Mouse (Mus musculus) brain, embryonic 14.5 days (tissue): Measurements from ENCODE around the gene Gm2a.

Source experiments
- CTCF ChIP-seq: fragments of 200-500 bp; IDR thresholded peaks from 2 replicates; pipeline ENCODE4 v1.5.1; 2012; ENCODE audit warnings: inconsistent platforms, mild to moderate bottlenecking, moderate library complexity, borderline replicate concordance; ENCODE audit not compliant: insufficient read depth, insufficient read length; ENCODE audit errors: extremely low read depth
- POLR2A ChIP-seq: fragments of 200-500 bp; IDR thresholded peaks from 2 replicates; pipeline ENCODE4 v1.6.1; 2012; ENCODE audit warnings: mild to moderate bottlenecking, inconsistent platforms, borderline replicate concordance; ENCODE audit not compliant: poor library complexity, insufficient read depth, insufficient read length, severe bottlenecking; ENCODE audit errors: extremely low read depth

DNA sequence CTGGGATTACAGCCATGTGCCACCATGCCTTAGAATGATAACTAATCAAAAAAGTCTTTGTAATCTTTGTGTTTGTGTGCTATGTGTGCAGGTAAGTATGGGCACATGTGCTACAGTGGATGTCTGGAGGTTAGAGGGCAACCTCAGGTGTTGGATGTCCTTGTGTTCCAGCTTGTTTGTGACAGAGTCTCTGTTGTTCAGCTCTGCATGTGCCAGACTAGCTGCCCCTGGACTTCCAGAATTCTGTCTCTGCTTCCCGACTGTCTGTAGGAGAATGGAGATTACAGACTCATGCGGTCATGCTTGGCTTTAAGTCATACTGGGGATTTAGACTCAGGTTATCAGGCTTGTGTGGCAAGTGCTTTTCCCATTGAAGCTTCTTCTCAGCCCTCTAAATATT, 16.4 kb downstream of the Gm2a start:
- no peak for TF ChIP-seq CTCF
- no peak for TF ChIP-seq POLR2A
